Mouse (Mus musculus): ENCODE data around the gene Mrps7.
"Not testable (repeated sequence)": the region's sequence is repeated elsewhere in the genome, so short reads cannot be mapped to it uniquely, and the experiment has no call there.

Mrps7 gene

DNA sequence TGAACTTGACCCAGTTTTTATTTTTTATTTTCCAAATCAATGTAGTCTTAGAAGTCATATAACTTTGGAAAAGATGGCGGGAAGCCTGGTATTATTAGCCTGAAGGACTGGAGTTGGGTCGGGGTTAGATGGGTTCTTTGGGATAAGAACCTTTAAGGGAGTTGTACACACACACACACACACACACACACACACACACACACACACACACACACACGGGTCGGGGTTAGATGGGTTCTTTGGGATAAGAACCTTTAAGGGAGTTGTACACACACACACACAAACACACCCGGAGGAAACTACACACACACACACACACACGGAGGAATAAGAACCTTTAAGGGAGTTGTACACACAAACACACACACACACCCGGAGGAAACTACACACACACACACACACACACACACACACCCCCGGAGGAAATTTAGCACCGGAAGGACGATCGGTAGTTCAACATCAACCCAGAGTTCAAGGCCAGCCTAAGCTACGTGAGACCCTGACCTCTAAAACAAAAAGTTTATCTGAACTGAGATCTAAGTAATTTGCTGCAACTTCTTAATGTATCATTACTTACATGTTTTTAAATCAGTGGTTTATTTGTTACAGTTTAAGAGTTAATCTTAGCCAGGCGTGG is 24.9 kb downstream of the Mrps7 start:
- no peak for DNase-seq (ENCODE audit: low spot score in 2 of 2)

DNA sequence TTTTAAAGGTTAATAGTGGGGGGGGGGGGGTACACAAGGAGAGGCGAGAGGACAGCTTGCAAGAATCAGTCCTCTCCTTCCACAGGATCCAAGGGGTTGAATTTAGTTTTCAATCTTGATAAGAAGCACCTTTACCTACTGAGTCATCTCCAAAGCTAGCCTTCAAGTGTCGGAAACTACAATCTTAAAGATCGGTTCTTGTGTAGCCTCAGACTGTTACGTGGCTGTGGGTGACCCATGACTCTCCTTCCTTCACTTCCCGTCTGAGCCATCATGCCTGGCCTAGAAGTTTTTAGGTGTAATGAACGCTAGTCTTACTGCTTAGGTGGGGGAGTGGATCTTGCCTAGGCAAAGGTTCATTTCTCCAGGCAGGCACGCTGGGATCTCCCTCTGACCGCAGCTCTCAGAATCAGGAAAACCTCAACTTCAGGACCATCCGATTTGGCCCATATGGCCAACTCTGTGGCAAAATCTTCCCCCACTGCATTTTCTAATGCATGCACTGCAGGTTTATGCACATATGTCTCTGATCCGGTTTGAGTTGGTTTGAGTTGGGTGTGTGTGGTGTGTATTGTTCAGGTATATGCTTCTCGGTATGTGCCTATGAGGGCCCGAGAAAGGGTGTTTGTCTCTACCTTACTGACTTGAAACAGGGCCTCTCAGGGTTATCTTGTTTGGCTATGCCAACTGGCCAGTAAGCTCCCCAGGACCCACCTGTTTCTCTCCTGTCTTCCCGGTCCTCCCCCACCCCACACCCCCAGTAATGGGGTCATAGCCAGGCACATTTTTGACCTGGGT is 26.2 kb downstream of the Mrps7 start:
- DNase-seq (ENCODE audit: low spot score in 2 of 2) = no peak

DNA sequence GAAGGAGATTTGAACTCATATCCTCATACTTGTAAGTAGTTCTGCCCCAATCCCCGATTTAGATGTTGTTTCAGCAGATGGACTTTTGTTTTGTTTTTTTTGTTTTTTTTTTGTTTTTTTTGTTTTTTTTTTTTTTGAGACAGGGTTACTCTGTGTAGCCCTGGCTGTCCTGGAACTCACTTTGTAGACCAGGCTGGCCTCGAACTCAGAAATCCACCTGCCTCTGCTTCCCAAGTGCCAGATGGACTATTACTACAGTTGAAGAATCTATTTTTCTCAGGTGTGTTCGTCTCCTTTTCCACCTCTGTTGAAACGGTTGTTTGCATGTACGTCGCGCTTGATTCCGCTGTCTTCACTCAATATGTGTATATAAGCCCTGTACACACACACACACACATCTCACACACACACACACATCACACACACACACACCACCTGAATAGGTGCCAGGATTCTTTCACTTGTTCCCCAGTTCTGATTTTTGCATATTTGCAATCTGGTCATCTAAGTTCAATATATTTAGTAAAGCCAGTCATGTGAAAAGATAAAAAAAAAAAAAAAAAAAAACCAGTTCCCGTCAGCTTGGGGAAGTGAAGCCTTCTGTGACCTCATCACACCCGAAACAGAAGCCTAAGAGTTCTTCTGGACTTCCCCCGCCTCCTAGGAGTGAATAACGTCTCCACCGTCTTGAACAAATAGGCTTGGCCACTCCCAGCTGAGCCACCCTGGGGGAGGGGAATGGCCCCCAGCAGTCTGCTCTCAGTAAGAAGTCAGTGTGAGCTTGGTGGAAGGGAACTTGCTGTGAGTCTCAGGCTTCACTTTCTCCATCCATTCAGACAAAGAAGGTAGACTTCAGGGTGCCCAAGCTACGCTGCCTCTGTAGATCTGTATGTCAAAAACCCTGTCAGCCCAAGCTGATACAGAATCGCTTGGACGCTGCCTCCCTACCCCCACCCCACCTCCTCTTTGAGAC is 27.1 kb downstream of the Mrps7 start:
- peak; percentile 73 to 79 for DNase-seq (ENCODE audit: low spot score in 2 of 2)

DNA sequence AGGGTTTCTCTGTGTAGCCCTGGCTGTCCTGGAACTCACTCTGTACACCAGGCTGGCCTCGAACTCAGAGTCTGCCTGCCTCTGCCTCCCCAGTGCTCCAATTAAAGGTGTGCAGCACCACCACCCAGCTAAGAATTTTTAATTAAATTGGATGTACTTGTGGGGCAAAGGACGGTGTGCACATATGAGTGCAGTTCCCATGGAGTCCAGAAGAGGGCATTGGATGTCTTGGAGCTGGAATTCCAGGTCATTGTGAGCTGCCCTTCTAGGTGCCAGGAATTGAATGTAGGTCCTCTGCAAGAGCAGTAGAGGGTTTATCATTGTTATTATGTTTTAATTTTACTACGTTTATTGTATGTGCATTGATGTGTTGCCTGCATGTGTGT is 27.8 kb downstream of the Mrps7 start:
- no peak for DNase-seq (ENCODE audit: low spot score in 2 of 2)

DNA sequence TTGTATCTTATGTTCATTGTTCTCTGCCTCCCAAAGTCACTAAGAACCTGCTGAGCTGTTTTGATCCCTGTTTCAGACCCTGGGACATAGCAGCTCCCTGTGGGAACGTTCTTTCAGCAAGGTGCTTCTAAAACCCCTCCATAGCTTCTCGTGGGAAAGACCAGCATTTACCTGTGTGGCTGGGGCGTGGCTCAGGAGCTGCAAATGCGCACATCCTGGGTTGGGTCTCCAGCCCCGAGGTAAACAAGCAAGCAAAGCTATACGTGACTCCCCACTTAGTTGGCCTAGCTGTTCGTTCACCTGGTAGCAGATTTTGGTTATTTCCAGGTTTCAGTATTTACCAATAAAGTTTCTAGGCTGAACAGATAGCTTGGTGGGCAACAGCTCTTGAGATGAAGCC is 28.5 kb downstream of the Mrps7 start:
- no peak for DNase-seq (ENCODE audit: low spot score in 2 of 2)

DNA sequence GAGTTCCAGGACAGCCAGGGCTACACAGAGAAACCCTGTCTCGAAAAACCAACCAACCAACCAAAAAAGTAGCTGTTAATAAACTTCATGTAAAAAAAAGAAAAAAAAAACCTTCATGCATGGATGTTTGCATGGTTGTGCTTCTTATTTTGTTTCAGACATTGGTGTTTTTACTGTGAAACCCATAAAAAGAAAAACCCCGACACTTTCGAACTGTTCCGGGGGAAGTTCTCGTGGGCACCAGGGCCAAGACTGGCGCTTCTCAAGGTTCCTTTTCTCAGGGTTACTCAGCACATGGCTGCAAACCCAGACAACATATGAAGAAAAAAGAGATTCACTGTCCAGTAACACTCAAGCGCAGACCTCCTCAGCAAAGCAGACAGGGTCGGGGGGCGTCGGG is 29.1 kb downstream of the Mrps7 start:
- no peak for DNase-seq (ENCODE audit: low spot score in 2 of 2)

DNA sequence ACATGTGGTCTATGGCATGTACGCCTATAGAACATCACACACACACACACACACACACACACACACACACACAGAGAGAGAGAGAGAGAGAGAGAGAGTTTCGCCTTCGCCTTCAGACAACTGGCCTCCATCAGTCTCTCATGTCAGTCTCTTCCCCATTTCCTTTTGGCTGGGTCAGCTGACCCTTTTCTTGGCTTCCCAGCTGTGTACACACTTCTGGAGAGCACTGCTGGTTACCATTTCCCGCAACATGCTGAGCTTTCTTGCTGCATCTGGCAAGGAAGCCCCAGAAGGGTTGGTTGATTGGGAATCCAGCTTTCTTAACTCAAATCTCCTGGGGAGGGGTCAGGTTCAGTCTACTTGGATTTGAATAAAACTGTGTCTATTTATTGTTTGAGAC is 30.4 kb downstream of the Mrps7 start:
- no peak for DNase-seq (ENCODE audit: low spot score in 2 of 2)

DNA sequence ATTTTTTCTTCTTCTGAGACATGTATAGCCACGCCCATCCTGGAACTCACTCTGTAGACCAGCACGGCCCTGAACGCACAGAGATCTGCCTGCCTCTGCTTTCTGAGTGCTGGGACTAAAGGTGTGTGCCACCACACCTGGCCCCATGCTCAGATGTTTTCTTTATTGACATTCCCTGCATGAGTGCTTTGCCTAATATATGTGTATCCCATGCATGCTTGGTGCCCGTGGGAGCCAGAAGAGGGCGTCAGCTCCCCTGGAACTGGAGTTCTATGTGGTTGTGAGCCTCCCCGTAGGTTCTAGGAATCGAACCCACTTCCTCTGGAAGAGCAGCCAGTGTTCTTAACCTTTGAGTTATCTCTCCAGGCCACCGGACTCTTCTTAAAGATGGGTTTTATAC is 31.3 kb downstream of the Mrps7 start:
- DNase-seq (ENCODE audit: low spot score in 2 of 2) = no peak

DNA sequence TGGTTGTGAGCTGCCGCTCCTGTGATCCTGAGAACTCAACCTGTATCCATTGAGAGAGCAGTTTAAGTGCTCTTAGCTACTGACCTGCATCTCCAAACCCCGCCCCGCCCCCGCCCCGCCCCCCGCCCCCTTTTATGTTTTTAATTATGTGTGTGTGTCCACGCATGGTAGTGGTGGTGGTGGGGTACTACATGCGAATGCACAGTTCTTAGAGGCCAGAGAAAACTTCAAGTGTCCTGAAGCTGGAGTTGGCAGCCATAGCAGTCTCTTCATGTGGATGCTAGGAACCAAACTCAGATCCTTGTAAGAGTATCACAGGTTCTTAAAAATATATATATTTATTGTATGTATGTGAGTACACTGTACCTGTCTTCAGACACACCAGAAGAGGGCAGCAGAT is 31.8 kb downstream of the Mrps7 start:
- DNase-seq (ENCODE audit: low spot score in 2 of 2) = no peak

DNA sequence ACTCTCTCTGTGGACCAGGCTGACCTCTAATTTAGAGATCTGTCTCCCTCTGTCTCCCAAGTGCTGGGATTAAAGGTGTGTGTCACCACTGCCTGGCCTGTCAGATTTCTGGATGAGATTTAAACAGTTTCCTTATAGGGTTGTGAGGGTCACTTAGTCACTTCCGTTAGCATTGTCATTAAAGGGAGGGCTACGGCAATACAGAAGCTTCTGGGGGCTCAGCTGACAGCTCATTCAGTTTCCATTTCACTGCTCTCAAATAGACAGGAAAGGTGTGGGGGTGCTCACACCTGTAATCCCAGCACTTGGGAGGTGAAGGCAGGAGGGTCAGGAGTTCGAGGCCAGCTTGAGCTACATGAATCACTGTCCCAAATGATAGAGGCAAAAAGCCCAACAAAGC is 33.2 kb downstream of the Mrps7 start:
- no peak for DNase-seq (ENCODE audit: low spot score in 2 of 2)

DNA sequence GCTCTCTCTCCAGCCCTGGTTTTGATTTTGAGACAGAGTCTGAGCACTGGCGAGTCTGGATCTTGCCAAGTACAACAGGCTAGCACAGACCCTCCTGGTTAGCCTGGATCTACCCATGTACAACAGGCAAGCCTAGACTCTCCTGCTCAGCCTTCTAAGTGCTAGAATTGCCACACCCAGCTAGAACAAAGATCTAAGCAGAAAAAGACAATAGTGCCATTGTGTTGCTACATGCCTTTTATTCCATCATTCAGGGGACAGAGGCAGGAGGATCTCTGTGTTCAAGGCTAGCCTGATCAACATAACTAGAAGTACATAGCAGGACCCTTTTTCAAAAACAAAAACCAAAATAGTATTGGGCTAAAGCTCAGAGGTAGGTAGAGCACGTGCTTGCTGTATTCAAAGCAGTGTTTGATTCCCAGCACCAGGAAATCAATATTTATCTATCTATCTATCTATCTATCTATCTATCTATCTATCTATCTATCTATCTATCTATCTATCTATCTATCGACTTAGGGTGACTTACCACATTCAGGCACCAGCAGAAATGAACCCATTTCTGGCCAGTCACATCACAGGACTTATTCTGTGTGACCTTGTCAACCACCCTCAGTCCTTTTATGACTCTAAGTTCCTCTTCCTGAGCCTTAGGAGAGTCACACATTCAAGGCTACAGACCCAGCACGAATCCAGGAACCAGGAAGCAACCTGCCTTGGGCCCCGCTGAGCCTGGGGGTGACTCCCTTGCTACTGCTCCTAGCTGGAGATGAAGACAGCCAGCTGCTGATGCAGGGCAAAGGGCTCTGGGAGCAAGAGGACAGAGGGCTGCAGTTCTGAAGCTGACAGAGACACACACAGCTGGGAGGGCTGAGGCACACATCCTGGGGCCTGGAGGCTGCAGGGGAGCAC is 35.0 kb downstream of the Mrps7 start:
- no peak for DNase-seq (ENCODE audit: low spot score in 2 of 2)

DNA sequence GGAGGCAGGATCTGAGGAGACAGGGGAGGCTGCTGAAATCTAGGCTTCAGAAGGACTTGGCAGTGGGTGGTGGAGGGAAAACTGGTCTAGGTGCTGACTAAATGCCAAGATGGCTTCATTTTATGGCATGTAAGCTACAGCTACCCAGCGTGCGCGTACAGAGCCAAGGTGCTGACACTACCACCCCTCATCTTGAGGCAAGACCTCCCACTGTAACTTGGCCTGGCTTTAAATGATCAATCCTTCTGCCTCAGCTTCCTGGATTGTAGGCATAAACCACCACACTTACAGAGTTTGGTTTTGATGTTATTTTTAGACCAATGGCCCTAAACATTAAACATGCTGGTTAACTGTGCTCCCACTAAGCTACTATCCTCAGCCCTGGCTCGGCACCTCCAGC is 35.8 kb downstream of the Mrps7 start:
- no peak for DNase-seq (ENCODE audit: low spot score in 2 of 2)

DNA sequence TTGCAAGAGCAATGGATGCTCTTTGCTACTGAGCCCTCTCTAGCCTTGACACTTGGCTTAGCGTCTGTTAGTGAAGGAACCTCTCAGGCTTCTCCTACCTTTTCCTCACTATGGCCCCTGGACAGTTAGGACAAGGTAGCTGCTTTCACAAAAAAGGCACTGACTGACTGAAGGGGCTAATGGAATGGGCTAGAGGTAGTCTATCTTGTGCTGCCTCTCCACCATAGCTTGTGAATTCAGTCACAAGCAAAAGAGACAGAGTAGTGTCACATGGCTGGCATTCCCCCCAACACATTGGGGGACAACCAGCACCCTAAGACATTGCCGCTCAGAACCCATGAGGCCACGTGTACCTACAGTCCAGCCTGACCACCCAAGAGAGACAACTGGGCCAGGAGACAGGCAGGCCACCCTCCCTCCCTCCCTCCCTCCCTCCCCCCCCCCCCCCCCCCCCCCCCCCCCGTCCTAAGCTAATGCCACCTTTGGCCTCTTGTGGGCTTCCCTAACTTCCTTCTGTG is 36.6 kb downstream of the Mrps7 start:
- no peak for DNase-seq (ENCODE audit: low spot score in 2 of 2)

DNA sequence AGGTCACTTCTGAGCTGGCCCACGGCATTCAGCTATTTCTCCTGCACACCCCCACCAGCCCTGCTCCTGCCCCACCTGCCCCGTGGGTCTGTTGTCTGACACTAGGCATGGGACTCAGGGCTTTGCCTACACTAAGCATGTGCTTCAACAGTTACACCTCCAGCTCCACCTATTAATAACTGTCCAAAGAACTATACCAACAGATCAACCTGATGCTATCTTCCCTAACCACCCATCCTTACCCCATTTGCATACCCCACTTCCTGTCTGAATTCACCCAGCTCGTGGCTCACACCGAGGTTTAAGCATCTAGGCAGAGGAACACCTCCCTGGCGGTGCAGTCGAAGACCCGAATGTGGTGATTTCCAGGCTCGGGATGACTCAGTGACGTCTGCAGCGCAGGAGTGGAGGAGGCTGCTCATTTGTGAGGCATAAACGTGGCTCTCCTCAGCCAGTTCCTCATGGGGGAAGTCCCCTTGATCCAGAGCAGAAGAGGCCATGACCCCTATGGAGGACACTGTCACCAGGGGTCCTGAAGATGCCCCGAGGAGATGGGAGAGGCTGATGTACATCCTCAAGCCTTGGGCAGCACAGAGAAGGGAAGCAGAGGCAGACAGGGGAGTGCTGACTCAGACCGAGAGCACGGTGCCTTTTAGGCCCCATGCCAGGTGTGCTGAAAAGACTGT is 37.4 kb downstream of the Mrps7 start:
- DNase-seq (ENCODE audit: low spot score in 2 of 2) = peak in 1 of 2 experiments; percentile 47

DNA sequence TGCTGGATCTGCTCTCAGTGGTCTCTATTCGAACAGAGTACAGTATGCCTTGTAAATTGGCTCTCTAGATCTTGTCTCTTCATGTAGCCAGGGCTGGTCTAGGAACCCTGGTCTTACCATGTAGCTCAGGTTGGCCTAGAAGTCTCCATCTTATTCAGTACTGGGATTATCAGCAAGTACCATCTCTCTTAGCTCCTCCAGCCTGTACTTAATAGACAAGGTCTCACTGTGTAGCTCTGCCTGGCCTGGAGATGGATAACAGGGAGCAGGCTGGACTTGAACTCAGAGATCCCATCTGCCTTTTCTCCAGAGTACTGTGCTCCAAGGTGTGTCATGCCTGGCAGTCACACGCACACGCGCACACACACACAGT is 37.9 kb downstream of the Mrps7 start:
- no peak for DNase-seq (ENCODE audit: low spot score in 2 of 2)

DNA sequence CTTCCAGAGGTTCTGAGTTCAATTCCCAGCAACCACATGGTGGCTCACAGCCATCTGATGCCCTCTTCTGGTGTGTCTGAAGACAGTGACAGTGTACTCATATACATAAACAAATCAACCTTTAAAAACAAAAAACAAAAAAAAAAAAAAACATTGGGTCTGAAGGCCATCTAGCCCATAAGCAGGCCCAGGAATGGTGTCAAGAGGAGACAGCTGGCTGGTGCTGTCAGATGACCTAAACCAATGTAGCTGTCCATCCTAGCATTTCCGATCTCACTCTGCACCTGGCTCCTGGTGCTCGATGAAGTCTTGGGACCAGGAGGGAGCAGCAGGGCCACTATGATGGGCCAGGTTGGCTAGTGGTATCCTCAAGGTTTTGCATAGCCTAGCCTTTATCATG is 39.0 kb downstream of the Mrps7 start:
- DNase-seq (ENCODE audit: low spot score in 2 of 2) = no peak

DNA sequence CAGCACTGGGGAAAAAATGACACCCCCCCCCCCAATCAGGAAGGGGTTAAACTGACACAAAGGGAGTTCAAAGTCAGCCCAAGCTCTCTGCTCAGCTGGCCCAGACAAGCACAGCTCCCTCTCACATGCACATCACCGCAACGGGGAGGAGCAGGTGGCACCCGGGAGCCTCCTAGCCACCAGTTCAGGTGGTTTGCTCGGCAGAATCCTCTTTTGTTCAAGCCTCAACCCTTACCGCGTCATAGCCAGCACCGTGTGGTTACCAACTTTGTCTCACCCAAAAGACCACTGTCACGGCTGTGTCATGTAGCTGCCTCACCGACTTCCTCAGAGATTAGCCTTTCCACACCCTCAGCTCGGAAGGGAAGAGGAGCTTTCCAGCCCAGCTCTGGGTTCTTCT is 39.5 kb downstream of the Mrps7 start:
- no peak for DNase-seq (ENCODE audit: low spot score in 2 of 2)

DNA sequence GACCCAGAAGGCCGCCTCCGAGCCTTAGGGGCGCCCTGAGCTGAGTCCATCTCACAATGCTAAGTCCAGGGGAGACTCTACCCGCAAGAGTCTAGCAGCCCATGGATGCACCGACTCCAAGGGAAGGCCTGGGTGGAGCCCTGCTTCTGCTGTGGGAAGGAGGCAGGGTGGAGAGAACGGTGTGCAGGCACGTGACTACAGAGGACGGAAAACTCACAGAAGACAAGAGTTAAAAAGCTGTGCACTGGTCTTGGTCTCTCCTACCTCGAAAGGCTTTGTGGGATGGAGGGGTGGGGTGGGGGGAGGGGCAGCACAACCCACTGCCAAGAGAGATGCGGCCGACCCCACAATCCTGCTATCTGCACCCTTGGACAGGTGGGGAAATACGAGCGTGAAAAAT is 40.6 kb downstream of the Mrps7 start:
- no peak for DNase-seq (ENCODE audit: low spot score in 2 of 2)

DNA sequence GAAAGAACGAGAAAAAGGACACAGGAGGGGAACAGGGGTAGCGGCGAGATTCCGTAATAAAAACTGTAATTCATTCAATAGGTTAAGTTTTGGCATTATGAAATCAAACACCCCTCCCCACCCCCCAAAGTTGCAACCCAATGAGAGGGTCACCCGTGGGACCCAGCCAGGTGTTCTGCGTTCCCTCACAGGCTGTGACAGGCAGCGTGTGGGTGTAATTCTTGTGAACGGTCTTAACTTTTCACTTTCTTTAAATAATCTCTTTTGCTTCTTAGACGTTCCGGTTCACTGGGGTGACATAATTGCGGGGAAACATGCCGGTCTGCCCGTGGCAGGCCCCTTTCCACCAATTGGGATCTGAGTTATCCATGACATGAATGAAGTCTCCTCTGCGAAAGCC is 41.8 kb downstream of the Mrps7 start:
- not testable (repeated sequence) for DNase-seq (ENCODE audit: low spot score in 2 of 2)

DNA sequence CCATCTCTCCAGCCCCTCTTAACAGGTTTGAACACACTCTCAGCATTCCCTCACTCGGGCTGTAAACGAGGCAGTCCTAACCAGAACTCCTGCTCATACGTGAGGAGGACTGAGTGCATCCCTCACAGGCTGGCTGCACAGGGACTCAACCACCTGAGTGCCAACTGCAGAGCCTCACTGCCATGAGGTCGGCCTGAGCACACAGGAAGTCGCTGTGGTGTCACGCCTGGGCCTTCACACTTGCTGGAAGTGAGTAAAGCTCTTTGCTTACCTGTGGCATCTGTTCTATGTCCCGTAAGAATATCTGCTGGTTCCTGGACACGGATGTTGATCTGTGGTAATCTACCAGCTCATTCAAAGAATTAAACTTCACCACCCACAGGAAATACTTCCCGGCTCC is 42.7 kb downstream of the Mrps7 start:
- no peak for DNase-seq (ENCODE audit: low spot score in 2 of 2)

DNA sequence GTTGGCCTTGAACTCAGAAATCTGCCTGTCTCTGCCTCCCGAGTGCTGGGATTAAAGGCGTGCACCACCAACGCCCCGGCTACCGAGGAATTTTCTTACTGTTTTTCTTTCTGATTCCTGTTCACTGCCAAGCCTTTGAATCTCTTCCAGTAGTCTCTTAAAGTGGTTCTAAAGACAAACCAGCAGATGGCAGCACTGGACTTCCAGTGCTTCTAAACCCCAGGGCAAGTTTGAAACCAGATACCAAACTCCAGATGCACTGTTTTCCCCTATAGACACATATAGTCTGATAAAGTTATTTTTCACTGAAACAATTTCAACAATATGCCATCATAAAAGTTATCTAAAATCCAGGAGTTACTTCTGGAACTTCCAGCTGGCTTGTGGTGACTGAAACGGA is 43.7 kb downstream of the Mrps7 start:
- DNase-seq (ENCODE audit: low spot score in 2 of 2) = peak; percentile 43 to 78
